Comparison of ENCODE assay signal across 8 mouse cellular contexts in the genomic region with DNA sequence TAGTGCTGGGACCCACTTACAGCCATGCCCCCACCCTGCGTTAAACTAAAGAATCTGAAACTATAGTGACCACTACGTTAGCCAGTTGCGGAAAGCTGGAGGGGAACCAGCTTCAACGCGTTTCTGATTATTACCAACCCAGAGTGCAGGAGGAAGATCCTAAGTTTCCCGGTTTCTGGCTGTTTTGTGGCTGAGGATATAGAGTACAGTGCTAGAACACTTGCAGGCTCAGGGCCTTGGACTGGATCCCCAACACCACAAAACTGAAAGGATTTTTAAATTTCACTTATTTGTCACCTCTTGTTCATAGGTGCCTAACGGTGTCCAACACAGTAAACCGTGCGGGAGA. TPM values are rescaled to one million over a fixed set of nuclear protein-coding genes. Genes with fewer than 3 reads are reported as not detected.
DNase-seq lines count a peak whose midpoint lies in the region; ATAC-seq and TF ChIP-seq lines count a peak whose summit lies in the region.

No protein-coding gene starts in this region.

- TF ChIP-seq POLR2A in bone marrow macrophage, adult 2 months (IDR thresholded peaks at IDR 0.05; ENCODE audit: borderline replicate concordance, low read depth, low read length) = no peak

- no peaks in the 10 kb centered on the region for H3K36me3 ChIP-seq in heart, embryonic 15.5 days
- H3K36me3 ChIP-seq in intestine, embryonic 15.5 days = no peaks in the 10 kb centered on the region
- 0 out of 2 replicates have a peak, but pooled peaks cover 3% of the 10 kb centered on the region for H3K36me3 ChIP-seq in midbrain, embryonic 14.5 days (ENCODE audit: control insufficient read depth, insufficient read depth, low read length)

- WGBS in heart, embryonic 15.5 days = 47% methylated on average over 9 of the region's 9 CpGs
- 46% methylated on average over 9 of the region's 9 CpGs for WGBS in intestine, embryonic 15.5 days
- WGBS in midbrain, embryonic 14.5 days = 57% methylated on average over 9 of the region's 9 CpGs

- peak overlapping the region; percentile 35 for H3K9ac ChIP-seq in heart, embryonic 15.5 days
- peak overlapping the region; percentile 98 for H3K9ac ChIP-seq in intestine, embryonic 15.5 days
- H3K9ac ChIP-seq in midbrain, embryonic 14.5 days (replicated peaks; ENCODE audit: low read length) = peak overlapping the region; percentile 64

- no peak for DNase-seq in heart, postnatal 10 days
- no peak for DNase-seq in midbrain, embryonic 14.5 days
- DNase-seq in layer of hippocampus, adult 18-20 months (ENCODE audit: low spot score in 2 of 2) = no peak
- DNase-seq in retina, postnatal 1 day = no peak
- no peak for DNase-seq in right cerebral cortex, adult 2 months (ENCODE audit: low spot score in 2 of 2)

- ATAC-seq in heart, embryonic 15.5 days (replicated peaks; ENCODE audit: insufficient number of reproducible peaks, insufficient read depth, low FRiP score, low read depth) = no peak
- ATAC-seq in intestine, embryonic 15.5 days = no peak
- no peak for ATAC-seq in midbrain, embryonic 14.5 days (ENCODE audit: low FRiP score, low TSS enrichment)

- no peaks in the 10 kb centered on the region for H3K27me3 ChIP-seq in heart, embryonic 15.5 days
- H3K27me3 ChIP-seq in intestine, embryonic 15.5 days (replicated peaks) = no peaks in the 10 kb centered on the region
- H3K27me3 ChIP-seq in midbrain, embryonic 14.5 days (ENCODE audit: control insufficient read depth, insufficient read depth, low read length) = no peaks in the 10 kb centered on the region

- H3K9me3 ChIP-seq in heart, embryonic 15.5 days (replicated peaks) = no peaks in the 10 kb centered on the region
- H3K9me3 ChIP-seq in intestine, embryonic 15.5 days = no peaks in the 10 kb centered on the region
- no peaks in the 10 kb centered on the region for H3K9me3 ChIP-seq in midbrain, embryonic 14.5 days (ENCODE audit: control insufficient read depth, low read length)

- intact Hi-C loops in heart, postnatal 10 days (cut with DNase I) = no loop called here

- peak overlapping the region; percentile 74 for H3K4me3 ChIP-seq in heart, embryonic 15.5 days
- H3K4me3 ChIP-seq in bone marrow macrophage, adult 2 months (ENCODE audit: insufficient read depth, low read length) = peak overlapping the region; percentile 99
- H3K4me3 ChIP-seq in intestine, embryonic 15.5 days (replicated peaks) = peak overlapping the region; percentile 100
- peak overlapping the region; percentile 95 for H3K4me3 ChIP-seq in midbrain, embryonic 14.5 days (replicated peaks; ENCODE audit: low read depth, low read length)

- peaks cover 28% of the 10 kb centered on the region for H3K4me1 ChIP-seq in heart, embryonic 15.5 days (replicated peaks)
- H3K4me1 ChIP-seq in bone marrow macrophage, adult 2 months (ENCODE audit: control insufficient read depth, insufficient read depth, low read length) = peaks cover 30% of the 10 kb centered on the region
- peaks cover 13% of the 10 kb centered on the region for H3K4me1 ChIP-seq in intestine, embryonic 15.5 days (replicated peaks)
- peaks cover 29% of the 10 kb centered on the region for H3K4me1 ChIP-seq in midbrain, embryonic 14.5 days (ENCODE audit: control insufficient read depth, insufficient read depth, low read length)

- no peak for TF ChIP-seq CTCF in bone marrow macrophage, adult 2 months (IDR thresholded peaks at IDR 0.05; ENCODE audit: low read depth, low read length)

- peak overlapping the region; percentile 76 for H3K4me2 ChIP-seq in heart, embryonic 15.5 days
- peak overlapping the region; percentile 70 for H3K4me2 ChIP-seq in intestine, embryonic 15.5 days (replicated peaks)
- H3K4me2 ChIP-seq in midbrain, embryonic 14.5 days (ENCODE audit: low read length) = peak overlapping the region; percentile 83

- peak overlapping the region; percentile 99 for H3K27ac ChIP-seq in heart, embryonic 15.5 days
- H3K27ac ChIP-seq in bone marrow macrophage, adult 2 months (ENCODE audit: insufficient read depth, low read depth, low read length) = peak overlapping the region; percentile 99
- peak overlapping the region; percentile 99 for H3K27ac ChIP-seq in intestine, embryonic 15.5 days
- peak overlapping the region; percentile 94 for H3K27ac ChIP-seq in midbrain, embryonic 14.5 days (replicated peaks; ENCODE audit: low read depth, low read length)

RNA-seq across cellular contexts. Expression of a gene that starts 0.9 kb away (rescaled TPM):
- 58.0 and 61.5 TPM in 2 replicates for polyA plus RNA-seq in heart, embryonic 15.5 days (2015; fragmentation: Nextera tagmentation; extraction: Ambion mirVana)
- 100 to 1,000 TPM; 128 to 136 TPM for total RNA-seq in heart, postnatal 10 days (2021)
- polyA plus RNA-seq in bone marrow macrophage, adult 2 months (2012; ENCODE audit: insufficient read depth, insufficient read length, missing spikeins) = 111 and 118 TPM in 2 replicates
- polyA plus RNA-seq in intestine, embryonic 15.5 days (2015; fragmentation: Nextera tagmentation; extraction: Ambion mirVana) = 103 and 106 TPM in 2 replicates
- polyA plus RNA-seq in midbrain, embryonic 14.5 days (2014; fragmentation: Nextera tagmentation; extraction: Ambion mirVana) = 42.2 and 57.4 TPM in 2 replicates
- total RNA-seq in layer of hippocampus, adult 18-20 months (2021) = 100 to 1,000 TPM; 178 to 180 TPM

RNA-seq across cellular contexts. Expression of a gene that starts 23.3 kb away (rescaled TPM):
- 12.2 and 14.3 TPM in 2 replicates for polyA plus RNA-seq in heart, embryonic 15.5 days (2015; fragmentation: Nextera tagmentation; extraction: Ambion mirVana)
- 1 to 10 TPM; 7.5 to 8.1 TPM for total RNA-seq in heart, postnatal 10 days (2021)
- polyA plus RNA-seq in bone marrow macrophage, adult 2 months (2012; ENCODE audit: insufficient read depth, insufficient read length, missing spikeins) = 13.9 and 17.4 TPM in 2 replicates
- 14.2 and 17.5 TPM in 2 replicates for polyA plus RNA-seq in intestine, embryonic 15.5 days (2015; fragmentation: Nextera tagmentation; extraction: Ambion mirVana)
- 15.1 and 20.3 TPM in 2 replicates for polyA plus RNA-seq in midbrain, embryonic 14.5 days (2014; fragmentation: Nextera tagmentation; extraction: Ambion mirVana)
- total RNA-seq in layer of hippocampus, adult 18-20 months (2021) = 10 to 100 TPM; 11.0 to 11.8 TPM

RNA-seq across cellular contexts. Expression of a gene that starts 49.5 kb away (rescaled TPM):
- polyA plus RNA-seq in heart, embryonic 15.5 days (2015; fragmentation: Nextera tagmentation; extraction: Ambion mirVana) = 30.5 and 37.7 TPM in 2 replicates
- 100 to 1,000 TPM; 127 to 129 TPM for total RNA-seq in heart, postnatal 10 days (2021)
- polyA plus RNA-seq in bone marrow macrophage, adult 2 months (2012; ENCODE audit: insufficient read depth, insufficient read length, missing spikeins) = 54.6 and 68.8 TPM in 2 replicates
- polyA plus RNA-seq in intestine, embryonic 15.5 days (2015; fragmentation: Nextera tagmentation; extraction: Ambion mirVana) = 33.7 and 35.4 TPM in 2 replicates
- polyA plus RNA-seq in midbrain, embryonic 14.5 days (2014; fragmentation: Nextera tagmentation; extraction: Ambion mirVana) = 105 and 107 TPM in 2 replicates
- 100 to 1,000 TPM; 236 to 237 TPM for total RNA-seq in layer of hippocampus, adult 18-20 months (2021)

Comparison
In these comparisons a context has a peak if more than half of its experiments do, and no peak if none do; other contexts are left out.
1. H3K9ac ChIP-seq: peak in every context shown above with its lines; median percentile 98 in intestine, embryonic 15.5 days; 64 in midbrain, embryonic 14.5 days; 35 in heart, embryonic 15.5 days.